Mouse (Mus musculus) lung, postnatal 10 days (tissue): ENCODE results near the gene Pdk2.

Experiments
- DNase-seq: peaks from one replicate; pipeline ENCODE4 v3.0.0; 2021

Pdk2 gene

GRCm38 (mm10) chr11:95070140-95071107 is 29.3 kb upstream of the Pdk2 start:
- DNase-seq: no peak

- DNase-seq: no peak
Measured at GRCm38 (mm10) chr11:95069226-95069957, 28.2 kb upstream of the Pdk2 start.

GRCm38 (mm10) chr11:95056768-95057501 is 15.8 kb upstream of the Pdk2 start:
- no peak for DNase-seq

- peak; percentile 47 for DNase-seq
Measured at GRCm38 (mm10) chr11:95053062-95053461, 11.9 kb upstream of the Pdk2 start.

GRCm38 (mm10) chr11:95046980-95047680 is 6.0 kb upstream of the Pdk2 start:
- DNase-seq: peak; percentile 75

- no peak for DNase-seq
Measured at GRCm38 (mm10) chr11:95044185-95044870, 3.2 kb upstream of the Pdk2 start.

GRCm38 (mm10) chr11:95043608-95044007 is 2.5 kb upstream of the Pdk2 start:
- no peak for DNase-seq

GRCm38 (mm10) chr11:95043060-95043459 is 1.9 kb upstream of the Pdk2 start:
- no peak for DNase-seq

- DNase-seq: peak; percentile 92
Measured at GRCm38 (mm10) chr11:95042096-95042495, 942 bp upstream of the Pdk2 start.

- peak; percentile 79 for DNase-seq
Measured at GRCm38 (mm10) chr11:95040491-95041138, 539 bp downstream of the Pdk2 start.

- no peak for DNase-seq
Measured at GRCm38 (mm10) chr11:95039766-95040165, 1.4 kb downstream of the Pdk2 start.

GRCm38 (mm10) chr11:95038818-95039655 is 2.1 kb downstream of the Pdk2 start:
- DNase-seq: no peak

GRCm38 (mm10) chr11:95038156-95038817 is 2.9 kb downstream of the Pdk2 start:
- no peak for DNase-seq

- DNase-seq: no peak
Measured at GRCm38 (mm10) chr11:95037306-95037705, 3.8 kb downstream of the Pdk2 start.

GRCm38 (mm10) chr11:95036521-95036920 is 4.6 kb downstream of the Pdk2 start:
- DNase-seq: no peak

GRCm38 (mm10) chr11:95034902-95035301 is 6.3 kb downstream of the Pdk2 start:
- no peak for DNase-seq

GRCm38 (mm10) chr11:95033617-95034016 is 7.5 kb downstream of the Pdk2 start:
- no peak for DNase-seq

GRCm38 (mm10) chr11:95032945-95033344 is 8.2 kb downstream of the Pdk2 start:
- DNase-seq: no peak

- DNase-seq: no peak
Measured at GRCm38 (mm10) chr11:95027850-95028470, 13.2 kb downstream of the Pdk2 start.
